Mouse (Mus musculus) ES-Bruce4 (cell line): ENCODE data around the gene Slco2a1. TPM values are rescaled to one million over a fixed set of nuclear protein-coding genes. Genes with fewer than 3 reads are reported as not detected.

Experiments used
- H3K27ac ChIP-seq: 2 replicates; pipeline ENCODE4 v1.5.1; 2012; ENCODE audit warnings: low read length, inconsistent platforms; ENCODE audit not compliant: insufficient read depth
- H3K27me3 ChIP-seq: 2 replicates; pipeline ENCODE4 v1.6.1; 2012; ENCODE audit warnings: mild to moderate bottlenecking, low read length, inconsistent platforms; ENCODE audit not compliant: control insufficient read depth, poor library complexity, insufficient read depth, severe bottlenecking
- H3K36me3 ChIP-seq: 2 replicates; pipeline ENCODE4 v1.6.1; 2012; ENCODE audit warnings: inconsistent platforms, mild to moderate bottlenecking, low read length, moderate library complexity; ENCODE audit not compliant: control insufficient read depth, poor library complexity, insufficient read depth, severe bottlenecking
- H3K4me1 ChIP-seq: one replicate; pipeline ENCODE4 v1.8.1; 2011; ENCODE audit warnings: low read length; ENCODE audit not compliant: control insufficient read depth, insufficient read depth
- H3K4me3 ChIP-seq: 2 replicates; pipeline ENCODE4 v1.5.1; 2011; ENCODE audit warnings: low read depth, mild to moderate bottlenecking, low read length
- H3K9ac ChIP-seq: 2 replicates; pipeline ENCODE4 v1.6.1; 2012; ENCODE audit warnings: low read depth, mild to moderate bottlenecking, inconsistent platforms; ENCODE audit not compliant: poor library complexity, severe bottlenecking
- H3K9me3 ChIP-seq: replicated peaks from 2 replicates; pipeline ENCODE4 v1.6.1; 2012; ENCODE audit warnings: mild to moderate bottlenecking, low read length, inconsistent platforms; ENCODE audit not compliant: control insufficient read depth, poor library complexity, insufficient read depth, severe bottlenecking
- CTCF ChIP-seq: IDR thresholded peaks from one replicate; pipeline ENCODE4 v1.8.1; 2011; ENCODE audit warnings: low read depth, low read length
- EP300 ChIP-seq: IDR thresholded peaks from 2 replicates; pipeline ENCODE4 v1.6.1; 2011; ENCODE audit warnings: low read depth, low read length; ENCODE audit not compliant: insufficient read depth
- POLR2A ChIP-seq: IDR thresholded peaks from one replicate; pipeline ENCODE4 v1.8.1; 2011; ENCODE audit warnings: low read length; ENCODE audit not compliant: insufficient read depth
- polyA plus RNA-seq: library from polyadenylated mRNA; stranded (reverse); fragments of >200 nt; gene quantifications from 2 replicates; pipeline ENCODE4 v1.2.4, GENCODE M21; 2011; ENCODE audit warnings: low read depth; ENCODE audit not compliant: missing spikeins, insufficient read depth, insufficient read length

The Slco2a1 gene
- 3.0 and 3.1 TPM in 2 replicates for polyA plus RNA-seq

GRCm38 (mm10) chr9:102988462-102988861 lies at the start of gene Slco2a1:
Gene Slco2a1, plus strand, starts transcription at chr9:102988712.
- Histone ChIP-seq H3K4me3 (no peak within 1 kb of the TSS), H3K27ac (no peak within 1 kb of the TSS), H3K9ac (no peak within 1 kb of the TSS), H3K27me3 (no peaks in the 10 kb centered on the region), H3K4me1 (no peaks in the 10 kb centered on the region), H3K9me3 (no peaks in the 10 kb centered on the region), H3K36me3 (no peaks in the 10 kb centered on the region)
- TF ChIP-seq EP300 (no peak), CTCF (no peak), POLR2A (no peak)

DNA sequence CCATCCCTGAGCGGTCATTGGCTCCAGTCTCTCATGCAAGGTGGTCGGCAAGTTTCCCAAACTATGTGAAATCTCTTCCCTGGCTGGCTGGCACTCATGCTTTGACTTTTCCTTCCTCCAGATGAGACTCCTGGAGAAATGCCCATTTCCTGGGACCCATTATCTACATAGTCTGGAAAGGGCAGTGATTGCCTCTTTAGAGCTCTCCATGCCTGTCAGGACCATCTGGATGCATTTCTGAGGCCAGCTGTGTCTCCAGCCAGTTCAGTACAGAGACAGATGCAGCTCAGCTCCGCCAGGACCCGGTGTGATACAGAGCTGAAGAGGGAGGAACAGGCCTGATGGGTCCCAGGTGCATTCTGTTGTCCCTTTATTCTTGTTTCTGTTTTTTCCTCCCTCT lies 46.3 kb upstream of the Slco2a1 start:
- no peaks in the 10 kb centered on the region for H3K9me3 ChIP-seq
- no peak overlapping the region for H3K27ac ChIP-seq
- TF ChIP-seq EP300 (no peak), POLR2A (no peak), CTCF (no peak)
- H3K36me3 ChIP-seq: no peaks in the 10 kb centered on the region
- H3K27me3 ChIP-seq: no peaks in the 10 kb centered on the region
- H3K4me1 ChIP-seq: peaks cover 9% of the 10 kb centered on the region
- H3K4me3 ChIP-seq: no peak overlapping the region
- no peak overlapping the region for H3K9ac ChIP-seq

DNA sequence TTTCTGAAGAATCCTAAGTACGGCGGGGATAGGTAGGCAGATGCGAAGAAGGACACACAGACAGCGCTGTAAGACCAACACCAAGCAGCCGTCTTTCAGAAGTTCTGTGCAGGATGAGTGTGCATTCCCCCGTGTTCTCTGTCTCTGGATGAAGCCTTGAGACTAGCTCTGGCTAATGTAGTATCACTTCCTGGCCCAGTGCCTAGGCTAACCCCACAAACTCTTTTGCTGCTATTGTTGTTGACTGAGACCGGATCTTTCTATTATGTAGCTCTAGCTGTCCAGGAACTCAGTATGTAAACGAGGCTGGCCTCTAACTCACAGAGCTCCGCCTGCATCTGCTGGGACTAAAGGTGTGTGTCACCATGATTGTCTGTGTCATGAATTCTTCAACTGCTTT lies 43.6 kb upstream of the Slco2a1 start:
- no peaks in the 10 kb centered on the region for H3K9me3 ChIP-seq
- no peaks in the 10 kb centered on the region for H3K27me3 ChIP-seq
- no peak overlapping the region for H3K9ac ChIP-seq
- H3K4me1 ChIP-seq: peaks cover 9% of the 10 kb centered on the region
- H3K4me3 ChIP-seq: no peak overlapping the region
- H3K36me3 ChIP-seq: no peaks in the 10 kb centered on the region
- H3K27ac ChIP-seq: no peak overlapping the region
- TF ChIP-seq POLR2A (no peak), EP300 (no peak), CTCF (no peak)

DNA sequence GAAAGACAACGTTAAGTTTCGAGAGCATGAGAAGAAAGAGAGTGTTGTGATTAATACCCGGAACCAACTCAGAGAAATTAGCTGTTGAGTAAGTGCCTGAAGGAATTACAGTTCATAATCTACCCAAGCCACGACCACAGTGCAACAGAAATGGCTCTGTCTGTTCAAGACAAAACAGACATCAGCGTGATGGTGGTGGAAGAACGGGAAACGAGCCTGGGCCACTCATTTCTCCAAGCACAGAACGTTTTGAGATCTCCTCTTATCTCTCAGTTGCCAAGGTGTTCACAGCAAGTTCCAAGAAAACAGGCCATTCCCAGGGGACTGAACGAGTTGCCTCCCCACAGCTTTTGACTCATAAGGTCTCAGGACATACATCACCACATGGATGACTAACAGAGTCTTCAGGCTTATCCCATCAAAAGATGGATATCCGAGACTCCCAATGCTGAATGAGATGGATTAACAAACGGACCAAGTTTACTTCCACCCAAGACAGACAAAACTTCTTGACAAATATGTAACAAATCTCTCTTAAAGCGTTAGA lies 42.0 kb upstream of the Slco2a1 start:
- no peaks in the 10 kb centered on the region for H3K27me3 ChIP-seq
- H3K36me3 ChIP-seq: no peaks in the 10 kb centered on the region
- no peak overlapping the region for H3K9ac ChIP-seq
- H3K4me1 ChIP-seq: peaks cover 9% of the 10 kb centered on the region
- no peak overlapping the region for H3K4me3 ChIP-seq
- no peak overlapping the region for H3K27ac ChIP-seq
- TF ChIP-seq EP300: no peak
- TF ChIP-seq CTCF: no peak
- TF ChIP-seq POLR2A: no peak
- no peaks in the 10 kb centered on the region for H3K9me3 ChIP-seq

DNA sequence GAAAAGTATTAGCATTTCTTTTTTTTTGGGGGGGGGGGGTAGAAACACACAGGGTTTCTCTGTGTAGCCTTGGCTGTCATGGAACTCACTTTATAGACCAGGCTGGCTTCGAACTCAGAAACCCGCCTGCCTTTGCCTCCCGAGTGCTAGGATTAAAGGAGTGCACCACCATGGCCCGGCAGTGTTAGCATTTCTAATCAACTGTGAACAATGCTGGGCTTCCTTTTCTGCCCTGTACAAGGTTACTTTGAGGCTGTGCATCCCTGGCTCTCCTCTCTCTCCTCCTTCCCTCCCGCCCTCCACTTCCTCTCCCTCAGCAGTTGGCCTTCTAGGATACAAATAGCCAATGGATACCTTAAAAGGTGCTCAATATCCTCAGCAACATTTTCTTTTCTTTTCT lies 39.8 kb upstream of the Slco2a1 start:
- no peaks in the 10 kb centered on the region for H3K9me3 ChIP-seq
- no peaks in the 10 kb centered on the region for H3K27me3 ChIP-seq
- H3K36me3 ChIP-seq: no peaks in the 10 kb centered on the region
- TF ChIP-seq EP300: no peak
- no peak for TF ChIP-seq POLR2A
- no peak for TF ChIP-seq CTCF
- no peak overlapping the region for H3K9ac ChIP-seq
- H3K4me1 ChIP-seq: peaks cover 5% of the 10 kb centered on the region
- H3K4me3 ChIP-seq: no peak overlapping the region
- H3K27ac ChIP-seq: no peak overlapping the region

GRCm38 (mm10) chr9:102951091-102951994 lies 37.2 kb upstream of the Slco2a1 start:
- Histone ChIP-seq H3K4me1 (peaks cover 2% of the 10 kb centered on the region), H3K9me3 (no peaks in the 10 kb centered on the region), H3K27me3 (no peaks in the 10 kb centered on the region), H3K27ac (no peak overlapping the region), H3K4me3 (no peak overlapping the region), H3K9ac (no peak overlapping the region), H3K36me3 (no peaks in the 10 kb centered on the region)
- TF ChIP-seq POLR2A: no peak
- TF ChIP-seq EP300: no peak
- no peak for TF ChIP-seq CTCF
